Mouse (Mus musculus): Measurements from ENCODE around the gene Msh5.

Msh5 gene

DNA sequence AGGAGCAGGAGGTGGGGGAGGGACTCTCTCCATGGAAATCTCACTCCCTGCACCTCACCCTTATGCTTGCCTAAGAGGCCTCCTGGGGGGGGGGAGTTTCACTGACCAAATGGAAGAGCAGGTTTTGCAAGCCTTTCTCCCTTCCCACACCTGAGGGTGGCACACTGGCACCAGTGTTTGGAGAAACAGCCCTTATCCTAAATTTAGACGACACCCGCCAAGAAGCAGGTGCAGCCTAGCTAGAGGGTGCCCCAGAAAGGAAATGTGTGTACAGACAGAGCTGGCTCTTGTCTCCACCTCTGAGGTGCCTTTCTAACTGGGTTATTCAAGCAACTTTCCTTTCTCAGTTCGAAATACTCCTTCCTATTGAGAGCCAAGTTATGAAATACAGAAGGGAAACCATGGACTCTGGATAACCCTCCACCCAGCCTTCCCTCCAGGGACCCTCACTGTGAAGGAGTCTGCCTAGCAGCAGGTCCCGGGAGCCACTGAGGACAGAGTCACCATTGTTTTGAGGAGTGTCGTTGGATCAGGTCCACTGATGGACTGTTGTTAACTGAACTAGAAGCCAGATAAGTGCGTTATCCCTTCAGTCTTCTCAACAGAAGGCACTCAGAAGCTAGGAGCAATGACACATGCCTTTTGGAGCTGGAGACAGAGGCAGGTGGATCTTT lies 24.1 kb upstream of the Msh5 start:
- DNase-seq (ENCODE audit: low spot score in 2 of 2) = no peak

DNA sequence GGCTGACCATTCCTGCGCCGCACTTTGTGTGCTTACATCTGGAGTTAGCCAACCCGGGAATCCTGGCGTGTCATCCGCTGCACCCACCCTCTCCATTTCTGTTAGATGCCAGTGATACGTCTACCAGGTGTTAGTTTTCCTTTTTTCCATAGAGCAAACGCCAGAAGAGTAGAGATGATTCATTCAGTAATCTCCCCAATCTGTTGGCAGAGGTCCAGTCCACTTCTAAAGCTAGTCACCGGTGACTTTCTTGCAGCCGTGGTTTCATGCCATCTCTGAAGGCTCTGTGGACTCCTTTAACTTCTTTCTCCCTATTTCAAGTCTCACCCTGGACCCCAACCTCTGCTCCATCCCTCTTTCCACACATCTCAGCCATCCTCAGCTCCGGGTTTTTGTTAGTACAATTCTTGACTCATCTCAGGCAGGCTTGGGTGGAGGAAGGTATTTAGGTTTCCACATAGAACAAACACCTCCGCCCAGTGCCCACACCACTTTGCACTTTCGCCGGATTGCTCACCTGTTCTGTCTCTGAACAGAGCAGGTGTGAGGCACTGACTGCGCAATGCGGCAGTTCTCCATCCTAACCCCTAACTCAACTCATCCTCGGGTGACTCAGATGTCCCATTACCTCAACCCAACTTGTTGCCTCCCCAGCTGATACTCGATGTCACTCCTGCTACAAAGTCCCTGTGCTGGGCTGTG lies 21.8 kb upstream of the Msh5 start:
- no peak for DNase-seq (ENCODE audit: low spot score in 2 of 2)

DNA sequence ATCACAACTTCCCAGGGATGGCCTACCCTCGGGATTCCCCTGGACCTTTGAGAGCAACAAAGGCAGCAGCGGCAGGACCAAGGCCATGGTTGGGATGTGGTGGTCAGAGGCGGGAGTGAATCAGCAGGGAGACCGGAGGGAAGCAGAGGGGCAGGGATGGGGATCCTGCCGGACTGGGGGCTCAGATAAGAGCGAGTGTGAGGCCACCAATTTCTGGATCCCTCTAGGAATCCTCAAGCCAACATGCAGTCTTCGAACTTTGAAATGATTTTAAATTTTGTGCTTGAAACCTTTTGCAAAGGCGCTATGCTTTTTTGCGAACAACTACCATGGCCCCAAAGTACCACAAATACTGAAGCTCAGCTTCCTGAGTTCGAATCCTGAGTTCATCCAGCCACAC lies 19.5 kb upstream of the Msh5 start, which contains the start of gene Mpig6b:
Gene Mpig6b (minus strand): TSS at position 101 of the 400 bp plus-strand sequence.
- no peak for DNase-seq (ENCODE audit: low spot score in 2 of 2)

DNA sequence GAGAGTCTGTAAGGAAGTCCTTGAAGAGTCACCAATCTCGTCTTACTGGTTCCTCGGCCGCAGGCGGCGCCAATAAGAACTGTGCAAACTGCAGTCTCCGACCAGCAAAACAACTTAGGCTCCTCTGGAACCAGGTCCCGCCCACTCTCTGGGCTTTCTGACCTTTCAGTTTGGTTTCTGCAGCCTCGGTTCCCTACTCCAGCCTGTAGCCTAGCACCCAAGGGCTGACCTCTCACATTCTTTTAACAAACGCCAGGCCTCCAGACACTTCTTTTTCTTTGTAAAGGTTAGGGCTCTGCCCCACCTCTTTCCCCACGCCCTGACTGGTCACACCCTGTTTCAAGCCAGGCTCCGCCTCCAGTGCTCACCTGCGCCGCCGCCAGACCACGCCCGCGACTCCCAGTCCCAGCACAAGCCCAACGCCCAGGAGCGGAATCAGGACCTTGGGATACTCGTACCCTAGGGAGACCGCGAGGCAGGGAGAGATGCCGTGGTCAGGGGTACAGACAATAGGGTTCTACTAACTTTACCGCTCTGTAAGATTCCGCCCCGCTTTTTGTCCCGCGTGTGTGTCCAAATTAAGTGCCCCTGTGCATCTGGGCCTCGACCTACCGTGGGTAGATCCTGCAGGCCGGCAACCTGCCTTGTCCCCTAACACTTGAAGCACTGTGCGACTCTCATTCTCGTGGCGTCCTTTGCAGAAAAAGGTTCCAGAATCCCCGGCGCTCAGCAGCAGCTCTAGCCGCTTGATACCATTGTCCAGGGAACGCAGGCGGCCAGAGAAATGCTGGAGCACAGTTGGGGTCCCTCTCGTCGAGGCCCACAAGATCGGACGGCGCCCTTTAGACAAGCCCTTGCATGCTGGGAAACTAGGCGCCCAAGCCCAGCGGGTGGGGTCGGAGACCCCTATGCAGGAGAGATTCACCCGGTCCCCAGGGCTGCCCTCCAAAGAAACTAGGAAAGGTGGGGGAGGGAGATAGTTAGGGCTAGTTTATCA lies 18.7 kb upstream of the Msh5 start, which contains the start of gene Ly6g6c:
Gene Ly6g6c (plus strand): TSS at position 438 of the 997 bp plus-strand sequence.
- DNase-seq (ENCODE audit: low spot score in 2 of 2) = no peak

DNA sequence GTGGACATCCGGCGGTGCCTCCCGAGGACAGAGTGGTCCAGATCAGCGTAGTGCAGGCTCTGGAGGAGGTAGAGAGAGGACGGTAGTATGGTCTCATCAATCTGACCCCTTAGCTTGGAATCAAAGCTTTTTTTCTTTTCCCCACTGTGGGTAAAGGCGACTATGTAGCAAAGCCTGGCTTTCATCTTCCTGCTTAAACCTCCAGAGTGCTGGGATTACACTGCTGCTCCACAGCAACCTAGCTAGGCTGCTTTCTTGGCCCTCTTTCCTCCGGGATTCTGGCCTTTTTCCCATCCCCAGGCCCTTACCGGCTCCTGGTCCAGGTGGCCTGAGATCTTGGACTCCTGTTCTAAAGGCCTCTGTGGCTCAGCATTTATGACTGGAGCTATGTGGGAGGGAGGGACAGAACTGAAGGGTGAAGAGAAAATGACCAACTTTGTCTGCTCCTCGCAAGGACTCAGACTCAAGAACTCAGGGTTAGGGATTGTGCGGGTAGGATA lies 17.9 kb upstream of the Msh5 start:
- no peak for DNase-seq (ENCODE audit: low spot score in 2 of 2)

DNA sequence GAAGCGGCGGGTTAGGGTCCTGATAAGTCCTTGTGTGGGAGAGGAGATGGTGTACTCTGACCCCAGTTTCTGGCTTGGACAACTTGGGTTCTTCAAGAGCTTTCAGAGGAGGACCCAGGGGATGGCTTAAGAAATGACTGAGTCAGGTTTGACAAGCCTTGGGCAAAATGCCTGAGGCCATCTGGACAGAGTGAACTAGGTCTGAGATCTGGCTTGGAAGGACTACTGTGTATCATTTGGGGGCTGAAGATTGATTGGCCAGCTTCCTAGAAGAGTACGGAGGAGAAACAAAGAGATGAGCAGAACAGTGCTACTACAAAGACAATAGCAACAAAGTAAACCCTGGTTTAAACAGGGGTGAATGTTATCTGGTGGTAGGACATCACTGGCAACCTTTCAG lies 16.9 kb upstream of the Msh5 start:
- peak in 1 of 2 experiments; percentile 32 for DNase-seq (ENCODE audit: low spot score in 2 of 2)

DNA sequence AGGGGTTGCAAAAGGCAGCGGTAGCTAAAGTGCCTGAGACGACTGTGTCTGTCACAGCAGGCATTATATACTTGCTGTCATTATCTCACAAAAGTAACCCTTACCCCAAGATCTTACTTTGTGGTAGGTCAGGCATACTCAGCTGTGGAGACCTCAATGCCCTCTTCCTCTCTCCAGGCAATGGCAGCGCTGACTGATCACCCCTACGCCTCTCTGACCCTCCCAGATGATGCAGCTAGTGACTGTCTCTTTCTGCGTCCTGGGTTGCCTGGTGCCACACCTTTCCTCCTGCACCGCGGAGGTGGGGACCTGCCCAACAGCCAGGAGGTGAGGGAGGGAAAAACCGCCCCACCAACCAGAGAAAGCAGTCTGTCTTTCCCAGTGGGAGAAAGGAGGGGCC lies 14.8 kb upstream of the Msh5 start:
- DNase-seq (ENCODE audit: low spot score in 2 of 2) = no peak

DNA sequence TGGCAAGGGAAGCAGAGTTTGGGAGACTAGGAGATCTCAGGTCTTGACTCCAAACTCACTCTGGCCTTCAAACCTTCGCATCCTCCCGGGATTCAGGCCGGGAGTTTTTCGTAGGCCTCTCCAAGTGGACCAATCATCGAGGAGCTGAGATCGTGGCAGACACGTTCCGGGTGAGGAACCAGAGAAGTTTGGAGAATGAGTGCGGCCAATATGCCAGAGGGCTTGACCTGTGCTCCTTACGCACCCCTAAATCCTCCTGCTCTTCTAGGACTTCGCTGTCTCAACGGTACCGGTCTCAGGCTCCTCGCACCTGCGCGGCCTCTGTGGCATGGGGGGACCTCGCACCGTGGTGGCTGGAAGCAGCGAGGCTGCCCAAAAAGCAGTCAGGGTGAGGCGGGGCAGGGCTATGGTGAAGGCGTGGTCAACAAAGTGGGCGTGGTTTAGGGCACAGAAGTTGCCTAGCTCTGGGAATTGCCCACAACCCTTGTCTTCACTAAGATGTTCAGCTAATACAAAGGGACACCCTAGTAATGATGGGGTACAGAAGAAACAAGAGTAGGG lies 14.3 kb upstream of the Msh5 start:
- DNase-seq (ENCODE audit: low spot score in 2 of 2) = no peak

DNA sequence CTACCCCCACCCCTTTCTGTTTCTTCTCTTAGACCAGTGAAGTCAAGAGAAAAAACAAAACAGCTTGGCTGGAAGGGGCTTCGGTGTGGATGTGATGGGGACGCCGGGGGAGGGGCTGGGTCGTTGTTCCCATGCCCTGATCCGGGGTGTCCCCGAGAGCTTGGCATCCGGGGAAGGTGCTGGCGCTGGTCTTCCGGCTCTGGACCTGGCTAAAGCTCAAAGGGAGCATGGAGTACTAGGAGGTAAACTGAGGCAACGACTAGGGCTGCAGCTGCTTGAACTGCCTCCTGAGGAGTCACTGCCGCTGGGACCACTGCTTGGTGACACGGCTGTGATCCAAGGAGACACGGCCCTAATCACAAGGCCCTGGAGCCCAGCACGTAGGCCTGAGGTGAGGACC lies 13.5 kb upstream of the Msh5 start:
- no peak for DNase-seq (ENCODE audit: low spot score in 2 of 2)

DNA sequence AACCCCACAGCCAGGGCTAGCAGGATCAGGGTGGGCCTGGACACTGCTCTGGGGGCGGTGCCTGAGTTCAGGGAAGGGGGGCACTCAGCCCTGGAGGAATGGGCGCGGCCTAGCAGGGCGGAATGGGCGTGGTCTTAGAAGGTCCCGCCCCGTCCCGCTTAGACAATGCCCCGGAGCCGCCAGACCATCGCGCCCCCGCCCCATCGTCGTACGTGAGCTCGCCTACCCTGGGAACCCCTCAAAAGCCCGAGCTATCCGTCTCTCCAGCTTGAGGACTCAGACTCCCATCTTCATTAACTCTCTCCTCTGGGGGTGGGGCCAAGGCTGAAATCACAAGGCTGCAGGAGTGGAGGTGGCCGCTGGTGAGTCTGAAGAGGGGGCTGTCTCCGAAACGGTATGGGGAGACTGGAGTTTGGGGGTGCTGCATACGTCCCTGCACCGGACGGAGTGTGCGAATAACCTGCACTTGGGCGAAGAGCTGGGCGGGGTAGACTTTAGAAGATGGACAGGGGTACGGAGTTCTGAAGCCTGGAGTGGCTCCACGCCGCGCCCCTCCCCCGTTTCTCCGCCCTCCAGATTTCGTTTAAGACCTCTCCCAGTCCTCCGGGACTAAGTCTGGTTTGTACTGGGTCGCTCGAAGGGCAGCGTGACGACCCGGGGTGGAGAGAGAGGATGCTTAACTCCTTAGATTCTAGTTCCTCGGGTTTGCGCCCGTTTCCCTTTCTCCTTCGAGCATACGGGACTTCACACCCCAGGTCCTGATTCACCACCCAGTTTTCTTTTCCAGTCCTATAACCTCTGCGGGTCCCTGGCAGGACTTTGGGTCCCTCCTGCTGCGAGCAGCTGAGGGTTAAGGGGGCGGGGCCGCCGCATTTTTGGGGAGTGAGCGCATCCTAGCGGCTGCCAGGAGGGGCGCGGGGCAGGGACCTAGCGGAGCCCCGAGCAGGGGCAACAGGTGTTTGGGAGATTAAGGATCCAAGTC lies 12.7 kb upstream of the Msh5 start, which contains the start of gene Ddah2:
Gene Ddah2 (plus strand): TSS at position 125 of the 982 bp plus-strand sequence.
- DNase-seq (ENCODE audit: low spot score in 2 of 2) = peak; percentile 79 to 92

DNA sequence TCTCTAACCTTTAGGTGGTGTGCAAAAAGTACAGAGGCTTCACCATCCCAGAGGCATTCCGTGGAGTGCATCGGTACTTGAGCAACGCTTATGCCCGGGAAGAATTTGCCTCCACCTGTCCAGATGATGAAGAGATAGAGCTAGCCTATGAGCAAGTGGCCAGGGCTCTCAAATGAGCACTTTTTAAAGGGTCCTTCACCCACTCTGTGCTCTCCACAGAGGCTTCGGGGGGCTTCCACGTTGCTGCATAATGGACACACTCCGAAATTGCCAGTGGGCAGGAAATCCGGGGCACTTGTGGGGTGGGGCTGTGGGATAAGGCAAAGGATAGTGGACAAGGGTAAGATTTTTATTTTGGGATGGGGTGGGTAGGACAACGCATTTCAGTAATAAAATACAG lies 11.8 kb upstream of the Msh5 start:
- DNase-seq (ENCODE audit: low spot score in 2 of 2) = no peak

DNA sequence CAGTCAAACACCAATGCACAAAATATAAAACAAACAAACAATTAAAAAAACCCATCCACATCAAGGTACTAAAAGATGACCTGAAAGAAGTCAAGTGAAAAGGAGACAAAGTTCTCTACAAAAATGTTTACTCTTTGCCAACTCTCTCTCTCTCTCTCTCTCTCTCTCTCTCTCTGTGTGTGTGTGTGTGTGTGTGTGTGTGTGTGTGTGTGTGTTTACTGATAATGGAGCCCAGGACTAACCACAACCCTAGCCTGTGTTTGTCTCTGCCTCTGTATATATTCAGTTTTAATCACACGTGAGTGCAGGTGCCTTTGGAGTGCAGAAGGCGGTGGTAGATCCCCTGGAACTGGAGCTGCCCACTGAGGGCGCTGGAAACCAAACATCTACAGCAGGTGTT lies 10.5 kb upstream of the Msh5 start:
- no peak for DNase-seq (ENCODE audit: low spot score in 2 of 2)

DNA sequence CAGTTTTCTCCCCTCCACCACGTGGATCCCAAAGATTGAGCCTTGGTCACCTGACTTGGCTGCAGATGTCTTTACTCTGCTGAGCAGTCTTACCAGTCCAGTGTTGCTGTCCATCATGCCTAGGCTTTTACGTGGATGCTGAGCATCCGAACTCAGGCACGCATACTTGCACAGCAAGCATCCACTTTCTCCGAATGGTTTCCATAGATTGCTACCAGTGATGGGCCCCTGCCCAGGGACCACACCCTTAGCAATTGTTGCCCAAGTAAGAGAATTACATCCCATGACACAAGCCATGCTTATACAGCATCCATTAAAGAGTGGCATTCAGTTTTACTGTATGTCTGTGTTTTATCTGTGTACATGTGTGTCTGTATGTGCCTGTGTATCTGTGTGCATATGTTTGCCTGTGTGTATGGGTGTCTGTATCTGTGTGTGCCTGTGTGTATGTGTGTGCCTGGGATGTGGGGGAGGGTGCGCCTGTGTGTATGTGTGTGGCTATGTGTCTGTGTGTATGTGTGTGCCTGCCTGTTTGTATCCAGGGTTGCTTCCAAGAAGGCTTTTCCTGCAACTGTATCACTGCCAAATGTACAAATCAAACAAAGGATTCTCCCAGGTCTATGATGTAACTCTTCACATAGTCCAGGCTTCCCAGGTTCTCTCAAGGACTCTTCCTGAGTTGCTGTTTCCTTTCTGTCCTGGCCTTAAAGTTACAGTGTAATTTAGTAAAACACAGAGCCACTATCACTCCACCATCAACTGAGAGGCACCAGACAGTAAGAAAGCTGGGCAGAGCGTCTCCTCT lies 9.3 kb upstream of the Msh5 start:
- no peak for DNase-seq (ENCODE audit: low spot score in 2 of 2)

DNA sequence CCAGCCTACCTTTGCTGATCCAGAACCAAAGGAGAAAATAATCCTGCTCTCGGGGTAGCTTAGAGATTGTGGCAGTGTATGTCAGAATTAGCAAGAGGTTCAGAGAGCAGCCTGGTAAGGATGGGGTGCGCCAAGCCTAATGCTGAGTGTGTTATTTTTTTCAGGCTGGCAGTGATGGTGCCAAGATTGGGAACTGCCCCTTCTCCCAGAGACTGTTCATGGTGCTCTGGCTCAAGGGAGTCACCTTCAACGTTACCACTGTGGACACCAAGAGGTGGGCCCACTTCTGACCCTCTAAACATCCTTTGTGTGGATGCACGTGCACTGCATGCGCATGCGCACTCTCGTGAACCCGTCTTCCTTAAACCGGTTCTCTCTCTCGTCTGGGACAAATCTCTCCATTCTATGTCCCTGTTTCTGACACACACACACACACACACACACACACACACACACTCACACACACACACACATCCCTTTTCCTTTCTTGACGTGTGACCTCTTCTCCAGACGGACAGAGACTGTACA lies 5.8 kb upstream of the Msh5 start:
- DNase-seq (ENCODE audit: low spot score in 2 of 2) = no peak

DNA sequence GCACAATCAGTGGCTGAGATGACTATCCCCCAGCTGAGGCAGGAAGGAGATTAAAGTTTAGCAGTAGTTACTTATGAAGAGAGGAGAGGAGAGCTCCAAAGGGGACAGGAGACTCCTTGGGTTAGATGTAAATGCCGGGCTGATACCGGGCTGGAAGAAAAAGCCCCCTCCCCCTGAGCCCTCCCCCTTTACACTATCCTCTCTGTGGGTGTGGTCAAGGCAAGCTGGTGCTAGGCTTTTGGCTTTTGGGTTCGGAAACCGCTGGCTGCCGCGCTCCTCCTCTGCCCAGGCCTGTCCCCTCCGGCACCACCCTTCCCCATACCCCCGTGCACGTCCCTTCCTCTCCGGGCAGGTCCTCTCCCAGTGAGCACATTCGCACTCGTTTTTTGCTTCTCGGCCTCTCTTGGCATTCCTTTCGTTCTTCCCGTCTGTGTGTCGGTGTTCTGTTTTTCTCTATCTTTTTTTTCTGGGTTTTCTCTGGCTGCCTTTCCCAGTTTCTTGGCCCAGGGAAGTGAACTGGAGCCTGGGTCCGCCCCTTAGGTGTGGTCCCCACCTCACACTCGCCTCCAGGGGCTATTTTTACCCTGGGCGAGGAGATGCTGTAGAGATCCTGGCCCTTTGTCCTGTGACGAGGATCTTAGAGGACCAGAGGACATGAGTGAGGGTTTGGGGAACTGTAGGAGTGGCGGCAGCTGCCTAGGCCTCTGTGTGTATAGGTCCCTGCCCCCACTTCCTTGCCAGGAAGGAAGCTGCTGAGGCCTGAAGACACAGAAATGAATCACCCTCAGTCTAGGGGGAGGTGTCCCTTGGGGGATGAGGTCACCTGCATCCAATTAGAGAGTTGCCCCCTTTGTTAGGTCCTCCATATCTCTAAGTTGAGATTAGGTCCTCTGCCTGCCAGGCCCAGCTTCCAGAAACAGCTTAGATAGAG lies 4.9 kb upstream of the Msh5 start:
- peak in 1 of 2 experiments; percentile 58 for DNase-seq (ENCODE audit: low spot score in 2 of 2)

DNA sequence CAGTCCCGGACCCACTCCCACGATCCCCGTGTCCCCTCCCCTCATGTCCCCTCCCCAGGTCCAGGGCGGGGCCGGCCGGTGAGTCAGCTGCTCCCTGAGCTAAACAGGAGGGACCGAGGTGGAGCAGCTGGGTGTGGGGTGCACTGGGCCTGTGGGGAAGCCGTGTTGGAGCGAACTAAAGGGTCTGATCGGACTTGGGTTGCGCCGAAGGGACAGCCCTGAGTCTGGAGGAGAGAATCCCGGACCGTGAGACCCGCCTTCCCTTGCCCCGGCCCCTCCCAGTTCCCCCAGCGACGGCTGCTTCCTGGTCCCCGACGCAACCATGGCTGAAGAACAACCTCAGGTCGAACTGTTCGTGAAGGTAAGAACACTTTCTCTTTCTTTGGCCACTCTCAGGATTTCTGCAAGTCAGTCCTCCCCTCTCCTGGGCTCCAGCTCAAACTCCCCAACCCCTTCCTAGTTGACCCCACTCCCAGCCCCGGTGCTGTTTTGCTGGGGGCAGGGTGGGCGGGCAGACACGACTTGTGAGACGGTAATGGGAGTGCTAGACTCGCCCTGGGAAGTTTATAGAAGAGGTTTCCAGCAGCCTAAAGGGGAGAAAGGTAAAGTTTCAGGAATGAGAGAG lies 3.7 kb upstream of the Msh5 start:
- DNase-seq (ENCODE audit: low spot score in 2 of 2) = no peak

DNA sequence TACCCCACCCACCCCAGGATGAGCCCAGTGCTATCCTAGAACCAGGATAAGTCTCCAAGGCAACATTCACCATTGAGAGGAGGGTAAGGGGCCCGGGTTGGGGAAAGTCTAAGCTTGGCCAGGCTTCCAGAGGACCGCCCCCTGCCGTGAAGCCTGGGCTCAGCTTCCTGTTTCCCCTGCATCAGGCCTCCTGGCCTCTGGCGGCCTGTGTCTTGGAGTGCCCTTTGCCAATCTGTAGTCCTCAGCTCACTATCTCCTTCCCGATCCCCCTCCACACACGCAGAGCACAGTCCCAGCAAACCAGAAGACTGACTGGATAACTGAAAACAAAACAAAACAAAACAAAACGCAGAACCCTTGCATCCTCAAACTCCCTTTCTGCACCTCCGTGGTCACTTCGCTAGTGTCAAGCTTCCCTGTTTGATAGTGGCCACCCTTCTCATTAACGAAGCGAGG lies 3.0 kb upstream of the Msh5 start, which contains the start of gene Clic1:
Gene Clic1 (plus strand): TSS at position 406 of the 456 bp plus-strand sequence.
- DNase-seq (ENCODE audit: low spot score in 2 of 2) = peak in 1 of 2 experiments; percentile 63

Measured in cerebellum, postnatal 4 days (tissue).